Mouse (Mus musculus) lung, postnatal 0 days (tissue): Measurements from ENCODE around the gene Lgi2. TPM values are rescaled to one million over a fixed set of nuclear protein-coding genes. Genes with fewer than 3 reads are reported as not detected.

Source experiments
- ATAC-seq: fragments of 200-750 bp; cut with Nextera tagmentation; 2 replicates; pipeline ENCODE4 v1.8.0; 2017; ENCODE audit warnings: moderate library complexity
- DNase-seq: peaks from one replicate; pipeline ENCODE4 v3.0.0-alpha.2; 2016; ENCODE audit warnings: low spot score
- H3K27ac ChIP-seq: fragments of 300-500 bp; sonication (generic); 2 replicates; pipeline ENCODE4 v1.5.1; 2014; ENCODE audit warnings: antibody characterized with exemption, mild to moderate bottlenecking, low read length, mixed read lengths
- H3K27me3 ChIP-seq: fragments of 300-500 bp; sonication (generic); replicated peaks from 2 replicates; pipeline ENCODE4 v1.6.1; 2014; ENCODE audit warnings: low read length, mixed read lengths; ENCODE audit not compliant: insufficient read depth
- H3K36me3 ChIP-seq: fragments of 300-500 bp; sonication (generic); 2 replicates; pipeline ENCODE4 v1.6.1; 2014; ENCODE audit warnings: low read length, mixed read lengths; ENCODE audit not compliant: insufficient read depth
- H3K4me1 ChIP-seq: fragments of 300-500 bp; sonication (generic); 2 replicates; pipeline ENCODE4 v1.6.1; 2014; ENCODE audit warnings: antibody characterized with exemption, low read depth, low read length, mixed read lengths; ENCODE audit not compliant: insufficient read depth
- H3K4me2 ChIP-seq: fragments of 300-500 bp; sonication (generic); replicated peaks from 2 replicates; pipeline ENCODE4 v1.6.1; 2014; ENCODE audit warnings: low read depth, mild to moderate bottlenecking, low read length, moderate library complexity, mixed read lengths
- H3K4me3 ChIP-seq: fragments of 300-500 bp; sonication (generic); 2 replicates; pipeline ENCODE4 v1.5.1; 2014; ENCODE audit warnings: low read depth, low read length
- H3K9ac ChIP-seq: fragments of 300-500 bp; sonication (generic); replicated peaks from 2 replicates; pipeline ENCODE4 v1.6.1; 2014; ENCODE audit warnings: low read depth, mild to moderate bottlenecking
- H3K9me3 ChIP-seq: fragments of 300-500 bp; sonication (generic); 2 replicates; pipeline ENCODE4 v1.6.1; 2016; ENCODE audit warnings: low read length, mixed read lengths
- CTCF ChIP-seq: IDR thresholded peaks from 2 replicates; pipeline ENCODE4 v1.5.1; 2016; ENCODE audit warnings: antibody characterized with exemption, mild to moderate bottlenecking
- EP300 ChIP-seq: IDR thresholded peaks from 2 replicates; pipeline ENCODE4 v1.6.1; 2016; ENCODE audit warnings: antibody characterized with exemption, mild to moderate bottlenecking, control low read depth
- WGBS: fragments of 180-500 bp; shearing (Covaris S2); extraction: QIAGEN DNeasy Blood & Tissue Kit; methylation state at CpG from one replicate; pipeline ENCODE4 v1.1.7; 2014; 5-methylcytosine and 5-hydroxymethylcytosine counted together
- polyA plus RNA-seq: library from polyadenylated mRNA; unstranded; fragments of >200 nt; fragmentation: Nextera tagmentation; extraction: Ambion mirVana; gene quantifications from 2 replicates; pipeline ENCODE4 v1.2.1, GENCODE M21; 2015

Lgi2 gene
- polyA plus RNA-seq, 1 experiment from 2014 or later, result 2.0 TPM

DNA sequence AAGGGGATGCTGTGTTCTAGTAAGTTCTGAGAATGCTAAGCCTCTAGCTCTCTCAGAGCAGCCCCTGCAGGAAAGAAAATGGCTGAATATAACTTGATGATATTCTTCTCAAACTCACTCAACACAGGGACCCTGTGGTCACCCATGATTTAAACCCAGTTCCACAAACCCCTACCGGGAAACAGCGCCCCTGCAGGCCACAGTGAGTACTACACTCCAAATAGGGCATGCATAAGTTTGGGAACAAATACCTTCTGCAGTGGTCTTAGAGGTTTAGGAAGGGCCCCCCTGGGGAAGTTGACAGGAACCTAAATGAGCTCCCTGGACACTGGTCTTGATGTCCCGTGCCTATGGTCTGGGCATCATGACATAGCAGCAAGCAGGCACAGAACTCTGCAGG lies 19.3 kb downstream of the Lgi2 start:
- no peak overlapping the region for H3K27ac ChIP-seq
- TF ChIP-seq CTCF (peak; percentile 78), EP300 (no peak)
- no peak overlapping the region for H3K4me2 ChIP-seq
- 55% methylated on average over 3 of the region's 3 CpGs for WGBS
- no peak overlapping the region for H3K9ac ChIP-seq
- H3K27me3 ChIP-seq, result no peaks in the 10 kb centered on the region
- no peaks in the 10 kb centered on the region for H3K4me1 ChIP-seq
- no peak for ATAC-seq
- H3K36me3 ChIP-seq, result no peaks in the 10 kb centered on the region
- no peaks in the 10 kb centered on the region for H3K9me3 ChIP-seq
- DNase-seq, result no peak
- H3K4me3 ChIP-seq, result no peak overlapping the region

DNA sequence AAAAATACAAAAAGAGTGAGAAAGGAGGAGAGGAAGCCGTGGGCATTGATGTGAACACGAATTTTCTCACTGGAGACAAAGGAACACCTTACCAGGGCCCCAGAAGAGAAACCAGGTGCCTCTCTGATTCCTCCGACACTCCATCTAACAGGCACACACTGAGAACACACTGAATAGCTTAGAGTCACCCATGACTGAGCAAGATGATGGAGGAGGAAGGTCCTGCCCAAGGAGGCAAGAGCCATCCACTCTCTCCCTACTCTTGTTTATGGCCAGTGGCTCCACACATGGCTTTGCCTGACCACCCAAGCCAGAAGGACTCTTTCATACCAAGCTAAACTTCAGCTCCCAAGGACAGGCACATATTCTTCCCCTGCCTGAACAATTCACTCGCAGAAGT lies 22.5 kb downstream of the Lgi2 start:
- no peak for ATAC-seq
- 70% methylated on average over 4 of the region's 4 CpGs for WGBS
- H3K4me3 ChIP-seq, result no peak overlapping the region

DNA sequence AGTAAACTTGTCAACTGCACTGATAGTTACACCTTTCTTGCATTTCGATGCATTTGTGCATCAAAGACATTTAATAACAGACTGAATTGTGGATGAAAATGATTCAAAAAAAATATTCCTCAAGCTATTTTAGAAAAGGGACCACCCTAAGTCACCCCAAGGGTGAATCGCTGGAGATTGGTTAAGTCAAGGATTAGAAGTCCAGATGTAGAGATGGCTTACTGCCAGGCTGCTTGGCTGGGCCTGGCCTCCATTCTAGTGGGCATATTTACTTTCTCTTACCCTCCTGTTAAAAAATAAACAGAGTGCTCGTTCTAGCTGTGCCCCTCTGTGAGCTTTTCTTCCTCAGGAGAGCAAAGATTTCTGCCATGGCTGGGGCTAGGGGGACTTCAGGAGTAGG lies 26.1 kb downstream of the Lgi2 start:
- ATAC-seq (no peak), DNase-seq (no peak)
- 22% methylated on average over 3 of the region's 3 CpGs for WGBS
- Histone ChIP-seq H3K4me1 (no peaks in the 10 kb centered on the region), H3K9me3 (no peaks in the 10 kb centered on the region), H3K27ac (no peak overlapping the region), H3K4me3 (no peak overlapping the region), H3K9ac (no peak overlapping the region), H3K36me3 (no peaks in the 10 kb centered on the region), H3K27me3 (no peaks in the 10 kb centered on the region), H3K4me2 (no peak overlapping the region)
- TF ChIP-seq CTCF (no peak), EP300 (no peak)

More for the DNA sequence above, 22.5 kb downstream of the Lgi2 start:
- H3K4me2 ChIP-seq, result no peak overlapping the region
- H3K4me1 ChIP-seq, result no peaks in the 10 kb centered on the region
- no peaks in the 10 kb centered on the region for H3K9me3 ChIP-seq
- H3K9ac ChIP-seq, result no peak overlapping the region
- no peaks in the 10 kb centered on the region for H3K27me3 ChIP-seq
- H3K36me3 ChIP-seq, result no peaks in the 10 kb centered on the region
- no peak overlapping the region for H3K27ac ChIP-seq
- no peak for TF ChIP-seq CTCF
- TF ChIP-seq EP300, result no peak
- no peak for DNase-seq

DNA sequence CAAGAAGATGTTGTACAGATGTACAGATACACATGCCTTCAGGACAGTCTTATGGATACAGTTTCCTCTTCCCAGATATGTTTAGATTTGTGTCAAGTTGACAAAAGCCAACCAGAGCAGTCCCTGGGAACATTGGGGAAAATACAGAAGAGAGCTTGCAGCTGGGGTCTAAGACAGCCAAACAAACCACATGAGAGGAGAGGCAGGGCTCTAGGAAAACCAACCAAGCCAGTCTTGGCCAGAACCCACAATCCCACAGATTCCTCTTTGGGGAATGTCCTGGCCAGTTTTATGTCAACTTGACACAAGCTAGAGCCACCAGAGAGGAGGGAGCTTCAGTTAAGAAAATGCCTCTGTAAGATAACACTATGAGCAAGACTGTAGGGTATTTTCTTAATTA lies 26.8 kb downstream of the Lgi2 start:
- TF ChIP-seq CTCF, result no peak
- no peak for TF ChIP-seq EP300
- no peak overlapping the region; the same call in 1 of the 2 replicates for H3K9ac ChIP-seq
- H3K27me3 ChIP-seq, result no peaks in the 10 kb centered on the region
- peak; percentile 80 for DNase-seq
- no peak overlapping the region for H3K4me2 ChIP-seq
- no peaks in the 10 kb centered on the region for H3K9me3 ChIP-seq
- no peak overlapping the region for H3K4me3 ChIP-seq
- H3K4me1 ChIP-seq, result no peaks in the 10 kb centered on the region
- H3K36me3 ChIP-seq, result no peaks in the 10 kb centered on the region
- ATAC-seq, result peak; percentile 78
- H3K27ac ChIP-seq, result no peak overlapping the region

DNA sequence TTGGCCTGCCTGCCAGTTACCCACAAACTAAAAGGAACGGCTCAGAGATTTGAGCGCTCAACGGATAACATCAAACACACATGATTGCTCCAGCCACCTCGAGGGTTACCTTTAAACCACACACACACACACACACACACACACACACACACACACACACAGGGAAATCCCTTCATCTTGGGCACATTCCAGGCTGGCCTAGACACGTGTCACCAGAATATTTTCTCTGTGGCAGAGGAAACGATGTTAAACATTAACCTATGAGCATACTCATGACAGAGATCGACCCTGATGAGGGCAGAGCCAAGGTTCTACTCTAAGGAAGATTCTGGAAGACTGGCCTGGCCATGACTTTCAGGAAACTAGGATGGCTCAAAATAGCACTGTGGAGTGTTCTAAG lies 29.2 kb downstream of the Lgi2 start:
- Histone ChIP-seq H3K9me3 (no peaks in the 10 kb centered on the region), H3K4me1 (no peaks in the 10 kb centered on the region), H3K27me3 (no peaks in the 10 kb centered on the region), H3K9ac (no peak overlapping the region), H3K36me3 (no peaks in the 10 kb centered on the region), H3K27ac (no peak overlapping the region), H3K4me2 (no peak overlapping the region), H3K4me3 (no peak overlapping the region)
- 54% methylated on average over 7 of the region's 7 CpGs for WGBS
- DNase-seq, result peak; percentile 51
- TF ChIP-seq CTCF (no peak), EP300 (no peak; the same call in 1 of the 2 replicates)
- ATAC-seq, result peak; percentile 41

DNA sequence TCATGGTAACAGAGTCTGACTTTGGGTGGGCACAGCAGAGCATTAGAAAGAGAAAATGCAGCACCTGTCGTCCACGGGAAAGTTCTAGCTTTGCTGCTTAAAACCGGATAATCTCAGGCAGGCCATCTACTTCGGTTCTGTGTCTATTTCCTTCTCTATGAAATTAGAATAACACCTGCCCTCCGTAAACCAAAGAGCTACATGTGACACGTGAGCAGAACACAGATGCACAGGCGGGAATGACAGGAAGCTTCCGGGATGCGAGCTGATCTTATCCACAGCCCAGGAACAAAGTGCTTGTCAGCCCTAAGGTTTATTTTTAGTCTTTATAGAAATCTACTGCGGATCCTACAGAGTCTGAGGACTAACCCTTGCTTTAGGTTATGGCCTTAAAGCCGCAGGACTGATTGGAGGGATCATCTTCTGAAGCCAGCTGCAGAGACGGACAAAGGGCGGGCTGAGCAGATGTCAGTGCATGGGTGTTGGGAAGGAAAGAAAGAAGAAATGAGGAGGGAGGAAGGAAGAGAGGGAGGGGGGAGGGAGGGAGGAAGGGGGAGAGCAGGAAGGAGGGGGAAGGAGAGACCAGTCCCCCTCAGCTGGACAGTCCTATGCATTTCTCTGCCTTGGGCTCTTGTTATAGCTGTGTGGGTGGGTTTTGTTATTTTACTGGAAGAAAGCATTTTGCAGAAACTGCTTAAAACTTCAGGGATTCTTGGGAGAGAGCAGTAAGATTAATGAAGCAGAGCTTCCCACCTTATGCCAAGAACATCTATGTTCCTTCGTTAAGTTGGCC lies 31.3 kb downstream of the Lgi2 start:
- H3K36me3 ChIP-seq, result no peaks in the 10 kb centered on the region
- no peak overlapping the region for H3K4me2 ChIP-seq
- no peaks in the 10 kb centered on the region for H3K27me3 ChIP-seq
- no peak overlapping the region for H3K4me3 ChIP-seq
- 49% methylated on average over 14 of the region's 14 CpGs for WGBS
- no peaks in the 10 kb centered on the region for H3K4me1 ChIP-seq
- H3K9ac ChIP-seq, result no peak overlapping the region
- TF ChIP-seq CTCF (no peak), EP300 (no peak)
- no peak for DNase-seq
- no peak for ATAC-seq
- no peaks in the 10 kb centered on the region for H3K9me3 ChIP-seq
- H3K27ac ChIP-seq, result no peak overlapping the region
